Mouse (Mus musculus): ENCODE data around the gene Nudc. TPM values are rescaled to one million over a fixed set of nuclear protein-coding genes. Genes with fewer than 3 reads are reported as not detected.

Nudc gene
- polyA plus RNA-seq, 1 experiment = 167 TPM

GRCm38 (mm10) chr4:133486673-133487357 lies 59.0 kb downstream of the Nudc start:
- no peak for TF ChIP-seq CTCF (IDR thresholded peaks at IDR 0.05; ENCODE audit: borderline replicate concordance, extremely low read depth, insufficient read depth, insufficient read length)
- no peak for TF ChIP-seq POLR2A (IDR thresholded peaks at IDR 0.05; ENCODE audit: borderline replicate concordance, extremely low read depth, insufficient read depth, insufficient read length, poor library complexity, severe bottlenecking)
- DNase-seq (ENCODE audit: low read depth) = no peak

GRCm38 (mm10) chr4:133485691-133486425 lies 59.9 kb downstream of the Nudc start:
- DNase-seq (ENCODE audit: low read depth) = no peak
- TF ChIP-seq CTCF (IDR thresholded peaks at IDR 0.05; ENCODE audit: borderline replicate concordance, extremely low read depth, insufficient read depth, insufficient read length) (no peak), POLR2A (IDR thresholded peaks at IDR 0.05; ENCODE audit: borderline replicate concordance, extremely low read depth, insufficient read depth, insufficient read length, poor library complexity, severe bottlenecking) (no peak)

DNA sequence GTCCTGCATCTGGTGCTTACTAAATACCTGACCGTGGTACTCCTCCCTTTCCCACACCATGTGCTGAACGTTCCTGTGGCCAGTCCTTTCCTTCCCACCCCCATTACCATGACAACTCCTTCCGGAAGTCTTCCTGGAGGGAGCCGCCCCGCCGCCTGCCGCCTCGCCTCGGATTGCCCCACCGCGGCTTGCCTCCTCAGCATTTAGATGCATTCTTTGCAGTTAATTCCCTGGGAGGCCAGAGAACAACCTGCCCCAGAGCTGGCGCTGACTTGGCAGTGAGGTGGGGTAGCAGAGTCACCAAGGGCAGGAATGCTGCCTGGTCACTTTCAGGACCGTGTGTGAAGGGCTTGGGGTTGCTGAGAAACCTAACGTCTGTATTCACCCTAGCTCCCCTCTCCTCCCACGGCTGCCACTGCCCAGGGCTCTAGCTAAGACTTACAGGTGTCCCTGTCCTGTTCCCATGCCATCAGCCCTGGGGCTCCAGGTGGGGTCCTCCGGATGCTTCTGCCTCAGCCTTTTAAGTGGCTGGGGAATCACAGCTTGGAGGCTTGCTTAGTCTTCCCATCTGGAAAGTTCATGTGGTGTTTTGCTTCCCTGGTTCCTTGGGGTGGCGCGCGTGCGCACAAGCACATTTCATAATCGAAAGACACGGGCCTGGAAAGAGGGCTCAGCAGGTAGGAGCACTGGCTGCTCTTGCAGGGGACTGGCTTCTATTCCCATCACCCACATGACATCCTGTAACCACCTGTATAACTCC lies 61.4 kb downstream of the Nudc start:
- no peak for TF ChIP-seq POLR2A (IDR thresholded peaks at IDR 0.05; ENCODE audit: borderline replicate concordance, extremely low read depth, insufficient read depth, insufficient read length, poor library complexity, severe bottlenecking)
- no peak for TF ChIP-seq CTCF (IDR thresholded peaks at IDR 0.05; ENCODE audit: borderline replicate concordance, extremely low read depth, insufficient read depth, insufficient read length)
- no peak for DNase-seq (ENCODE audit: low read depth)

Other genes with a start within 250 kb of the Nudc start
- gene Wdtc1, start 192.5 kb downstream of the Nudc start, polyA plus RNA-seq (2012; rRNA removed) = 38.6 and 49.6 TPM in 2 replicates
- gene Slc9a1, start 176.3 kb downstream of the Nudc start, polyA plus RNA-seq (2012; rRNA removed) = 23.4 and 33.1 TPM in 2 replicates
- 0.19 and 0.45 TPM in 2 replicates for gene Tent5b, start 65.9 kb downstream of the Nudc start, polyA plus RNA-seq (2012; rRNA removed)
- 6.6 and 8.2 TPM in 2 replicates for gene Trnp1, start 47.4 kb downstream of the Nudc start, polyA plus RNA-seq (2012; rRNA removed)
- gene Kdf1, start 27.0 kb downstream of the Nudc start, polyA plus RNA-seq (2012; rRNA removed) = 0.40 and 0.51 TPM in 2 replicates
- not detected in 2 replicates for gene Nr0b2, start 7.4 kb upstream of the Nudc start, polyA plus RNA-seq (2012; rRNA removed)
- 5.9 and 7.5 TPM in 2 replicates for gene Gpatch3, start 28.7 kb upstream of the Nudc start, polyA plus RNA-seq (2012; rRNA removed)
- gene Gpn2, start 38.4 kb upstream of the Nudc start, polyA plus RNA-seq (2012; rRNA removed) = 37.7 and 56.8 TPM in 2 replicates
- gene Sfn, start 56.2 kb upstream of the Nudc start, polyA plus RNA-seq (2012; rRNA removed) = 10.0 and 11.9 TPM in 2 replicates
- 34.4 and 39.9 TPM in 2 replicates for gene Zdhhc18, start 104.2 kb upstream of the Nudc start, polyA plus RNA-seq (2012; rRNA removed)
- gene Pigv, start 126.7 kb upstream of the Nudc start, polyA plus RNA-seq (2012; rRNA removed) = 11.7 and 12.8 TPM in 2 replicates
- gene Arid1a, start 210.8 kb upstream of the Nudc start, polyA plus RNA-seq (2012; rRNA removed) = 75.4 and 121 TPM in 2 replicates